Mouse (Mus musculus) thymus, postnatal 0 days (tissue): ENCODE data around the gene Rapgef4. TPM values are rescaled to one million over a fixed set of nuclear protein-coding genes. Genes with fewer than 3 reads are reported as not detected.

Experiments used
- polyA plus RNA-seq: library from polyadenylated mRNA; unstranded; fragments of >200 nt; fragmentation: Nextera tagmentation; extraction: Ambion mirVana; gene quantifications from 2 replicates; pipeline ENCODE4 v1.2.1, GENCODE M21; 2015

Gene Rapgef4
- polyA plus RNA-seq, 1 experiment from 2014 or later = 4.2 TPM

Other genes starting within 250 kb of the Rapgef4 start
- gene Itga6, start 235.6 kb upstream of the Rapgef4 start, polyA plus RNA-seq = 34.9 and 37.8 TPM in 2 replicates
- 60.2 and 73.8 TPM in 2 replicates for gene Pdk1, start 108.0 kb upstream of the Rapgef4 start, polyA plus RNA-seq